Mouse (Mus musculus): ENCODE data around the gene Tanc2.

- TF ChIP-seq EP300 (IDR thresholded peaks at IDR 0.05) (no peak), CTCF (IDR thresholded peaks at IDR 0.05) (no peak)
Measured at GRCm38 (mm10) chr11:105803686-105804085, 213.9 kb downstream of the Tanc2 start.

Data from lung, postnatal 0 days (tissue).